Mouse (Mus musculus) lung, adult 2 months (tissue): ENCODE data around the gene Dner.

Experiments
- CTCF ChIP-seq: fragments of 200-500 bp; IDR thresholded peaks from 2 replicates; pipeline ENCODE4 v1.5.1; 2011; ENCODE audit warnings: mild to moderate bottlenecking, low read length, control low read depth; ENCODE audit not compliant: insufficient read depth
- POLR2A ChIP-seq: fragments of 200-500 bp; IDR thresholded peaks from 2 replicates; pipeline ENCODE4 v1.6.1; 2011; ENCODE audit warnings: low read depth, mild to moderate bottlenecking, control low read depth, low read length, borderline replicate concordance; ENCODE audit errors: extremely low read depth

DNA sequence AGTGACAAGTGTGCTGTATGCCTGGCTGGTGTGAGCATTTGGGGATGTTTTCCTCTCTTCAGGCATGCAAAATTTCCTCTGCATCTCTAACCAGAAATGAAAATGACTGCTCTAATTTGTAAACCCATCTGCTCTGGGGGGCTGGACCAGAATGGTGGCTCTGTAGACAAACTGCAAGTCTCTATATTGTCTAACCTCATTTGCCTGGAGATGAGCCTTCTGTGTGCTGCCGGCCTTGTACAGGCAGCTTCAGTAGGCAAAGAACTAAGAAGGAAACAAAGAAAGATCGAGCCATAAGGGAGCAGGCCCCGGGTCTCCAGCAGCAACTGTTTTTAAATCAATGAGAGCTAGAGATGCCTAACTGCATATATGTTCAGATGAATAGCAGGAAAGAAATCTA, 103.6 kb downstream of the Dner start:
- TF ChIP-seq CTCF (no peak), POLR2A (no peak)
